Comparison of ENCODE assay signal across 14 mouse cellular contexts in the genomic region with DNA sequence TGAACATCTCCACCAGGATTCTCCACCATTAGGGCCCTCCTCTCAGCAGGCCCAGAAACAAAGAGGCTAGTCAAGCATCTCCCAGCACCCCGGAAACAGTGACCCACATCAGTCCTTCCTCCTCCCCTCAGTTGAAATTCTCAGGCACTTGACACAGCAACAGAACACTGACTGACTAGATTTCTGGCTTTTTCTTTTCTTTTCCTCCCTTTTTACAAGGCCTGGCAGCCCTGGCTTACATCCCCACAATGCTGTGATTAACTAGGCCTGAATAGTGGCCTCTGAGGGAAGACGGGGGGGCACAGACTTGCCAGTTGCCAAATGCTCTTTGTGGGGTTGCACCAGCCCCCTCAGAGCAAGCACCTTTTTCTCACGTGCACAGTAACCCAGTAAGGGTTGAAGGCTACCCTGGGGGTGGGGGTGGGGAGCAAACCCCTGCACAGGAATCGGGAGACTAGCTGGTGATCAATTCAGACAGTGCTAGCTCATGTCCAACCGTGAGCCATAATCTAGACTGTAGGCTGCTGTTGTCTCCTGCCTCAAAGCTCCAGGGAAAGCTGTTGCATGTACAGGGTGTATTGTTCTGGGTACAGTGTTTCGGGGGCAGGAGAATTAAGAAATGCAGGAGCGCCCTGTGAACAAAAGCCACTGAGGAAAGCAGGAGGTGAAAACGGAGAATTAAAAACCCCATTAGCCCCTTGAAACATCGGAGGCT. TPM values are rescaled to one million over a fixed set of nuclear protein-coding genes. Genes with fewer than 3 reads are reported as not detected.
DNase-seq lines count a peak whose midpoint lies in the region; ATAC-seq and TF ChIP-seq lines count a peak whose summit lies in the region.
"Had no signal": no experiment of that assay in that cellular context is flagged by ENCODE, and none has a peak within 500 bp of the region (broad histone marks: within the 10 kb centered on the region; RNA-seq: fewer than 3 reads in every experiment).

No protein-coding gene starts in this region.

- no peaks in the 10 kb centered on the region for H3K9me3 ChIP-seq in forebrain, embryonic 14.5 days (replicated peaks; ENCODE audit: control insufficient read depth, low read length)
- H3K9me3 ChIP-seq in neural tube, embryonic 13.5 days = no peaks in the 10 kb centered on the region
- H3K9me3 ChIP-seq in heart, embryonic 12.5 days (replicated peaks) = no peaks in the 10 kb centered on the region
- H3K9me3 ChIP-seq: heart, embryonic 15.5 days had no signal

- ATAC-seq in forebrain, embryonic 14.5 days = peak; percentile 57; the same call in 1 of the 2 replicates
- peak; percentile 63; the same call in 1 of the 2 replicates for ATAC-seq in neural tube, embryonic 13.5 days (ENCODE audit: low read depth)
- ATAC-seq in heart, embryonic 12.5 days (ENCODE audit: insufficient number of reproducible peaks, low FRiP score) = no peak

- peak overlapping the region; percentile 83 for H3K27ac ChIP-seq in layer of hippocampus, adult 2 months
- H3K27ac ChIP-seq in forebrain, embryonic 14.5 days (ENCODE audit: low read depth, low read length) = peak overlapping the region; percentile 73
- H3K27ac ChIP-seq in neural tube, embryonic 13.5 days (replicated peaks) = peak overlapping the region; percentile 72
- H3K27ac ChIP-seq in heart, embryonic 12.5 days (ENCODE audit: poor library complexity, severe bottlenecking) = no peak overlapping the region
- H3K27ac ChIP-seq: heart, embryonic 15.5 days; macrophage; stomach, postnatal 0 days had no signal

- H3K4me3 ChIP-seq in layer of hippocampus, adult 2 months = no peak overlapping the region
- H3K4me3 ChIP-seq in forebrain, embryonic 14.5 days (ENCODE audit: low read depth, low read length) = no peak overlapping the region
- H3K4me3 ChIP-seq in neural tube, embryonic 13.5 days = no peak overlapping the region
- no peak overlapping the region for H3K4me3 ChIP-seq in heart, embryonic 12.5 days
- H3K4me3 ChIP-seq: erythroblast, embryonic 14.5 days; heart, embryonic 15.5 days had no signal

- WGBS in forebrain, embryonic 14.5 days = 8% methylated on average over 9 of the region's 9 CpGs
- 40% methylated on average over 9 of the region's 9 CpGs for WGBS in neural tube, embryonic 13.5 days
- 72% methylated on average over 9 of the region's 9 CpGs for WGBS in heart, embryonic 12.5 days

- no peaks in the 10 kb centered on the region for H3K36me3 ChIP-seq in forebrain, embryonic 14.5 days (ENCODE audit: control insufficient read depth, insufficient read depth, low read length)
- no peaks in the 10 kb centered on the region for H3K36me3 ChIP-seq in neural tube, embryonic 13.5 days
- H3K36me3 ChIP-seq in heart, embryonic 12.5 days = no peaks in the 10 kb centered on the region
- H3K36me3 ChIP-seq: heart, embryonic 15.5 days had no signal

- H3K4me2 ChIP-seq in forebrain, embryonic 14.5 days (ENCODE audit: low read length) = peak overlapping the region; percentile 1; the same call in 1 of the 2 replicates
- H3K4me2 ChIP-seq in neural tube, embryonic 13.5 days = no peak overlapping the region
- H3K4me2 ChIP-seq in heart, embryonic 12.5 days = no peak overlapping the region
- H3K4me2 ChIP-seq: heart, embryonic 15.5 days had no signal

- TF ChIP-seq CTCF in layer of hippocampus, adult 2 months (conservative IDR thresholded peaks at IDR 0.05) = no peak

- DNase-seq in layer of hippocampus, adult 2 months (ENCODE audit: low spot score in 2 of 2) = peak; percentile 10 to 11
- no peak for DNase-seq in layer of hippocampus, adult 9-10 months (ENCODE audit: low spot score)
- DNase-seq in forebrain, embryonic 14.5 days (ENCODE audit: low spot score) = peak; percentile 54
- peak; percentile 16 to 34 for DNase-seq in layer of hippocampus, postnatal 10 days (ENCODE audit: low spot score in 2 of 2)
- DNase-seq in heart, adult 9 months (ENCODE audit: low spot score in 2 of 2) = no peak
- no peak for DNase-seq in thymus, postnatal 14 days
- DNase-seq: cerebellum, postnatal 14 days; kidney, postnatal 10 days had no signal

- peak overlapping the region; percentile 22; the same call in 1 of the 2 replicates for H3K9ac ChIP-seq in forebrain, embryonic 14.5 days (ENCODE audit: low read length)
- H3K9ac ChIP-seq in neural tube, embryonic 13.5 days = no peak overlapping the region
- no peak overlapping the region for H3K9ac ChIP-seq in heart, embryonic 12.5 days
- H3K9ac ChIP-seq: heart, embryonic 15.5 days had no signal

- 0 out of 2 replicates have a peak, but pooled peaks cover 3% of the 10 kb centered on the region for H3K4me1 ChIP-seq in forebrain, embryonic 14.5 days (ENCODE audit: control insufficient read depth, insufficient read depth, low read length)
- peaks cover 7% of the 10 kb centered on the region for H3K4me1 ChIP-seq in neural tube, embryonic 13.5 days (replicated peaks)
- peaks cover 39% of the 10 kb centered on the region for H3K4me1 ChIP-seq in heart, embryonic 12.5 days (replicated peaks)

- no peaks in the 10 kb centered on the region for H3K27me3 ChIP-seq in forebrain, embryonic 14.5 days (replicated peaks; ENCODE audit: control insufficient read depth, insufficient read depth, low read length)
- H3K27me3 ChIP-seq in neural tube, embryonic 13.5 days = no peaks in the 10 kb centered on the region
- no peaks in the 10 kb centered on the region for H3K27me3 ChIP-seq in heart, embryonic 12.5 days (replicated peaks)
- H3K27me3 ChIP-seq: heart, embryonic 15.5 days had no signal

RNA-seq across cellular contexts. Expression of gene Mettl16, which starts 19.1 kb away (rescaled TPM):
- 10 to 100 TPM; 31.2 to 31.3 TPM for total RNA-seq in layer of hippocampus, adult 2 months (2021)
- polyA plus RNA-seq in forebrain, embryonic 14.5 days (2014; fragmentation: Nextera tagmentation; extraction: Ambion mirVana) = 32.1 and 38.8 TPM in 2 replicates
- total RNA-seq in layer of hippocampus, postnatal 10 days (2021) = 10 to 100 TPM; 22.5 to 24.3 TPM
- 40.2 and 49.8 TPM in 2 replicates for polyA plus RNA-seq in neural tube, embryonic 13.5 days (2015; fragmentation: Nextera tagmentation; extraction: Ambion mirVana)
- 34.6 and 37.0 TPM in 2 replicates for polyA plus RNA-seq in heart, embryonic 12.5 days (2016; fragmentation: Nextera tagmentation; extraction: Ambion mirVana)

RNA-seq across cellular contexts. Expression of gene Pafah1b1, which starts 27.0 kb away (rescaled TPM):
- 100 to 1,000 TPM; 360 to 384 TPM for total RNA-seq in layer of hippocampus, adult 2 months (2021)
- 88.2 and 104 TPM in 2 replicates for polyA plus RNA-seq in forebrain, embryonic 14.5 days (2014; fragmentation: Nextera tagmentation; extraction: Ambion mirVana)
- 100 to 1,000 TPM; 370 to 417 TPM for total RNA-seq in layer of hippocampus, postnatal 10 days (2021)
- polyA plus RNA-seq in neural tube, embryonic 13.5 days (2015; fragmentation: Nextera tagmentation; extraction: Ambion mirVana) = 60.9 and 74.4 TPM in 2 replicates
- 57.7 and 63.4 TPM in 2 replicates for polyA plus RNA-seq in heart, embryonic 12.5 days (2016; fragmentation: Nextera tagmentation; extraction: Ambion mirVana)

Comparison
In these comparisons a context has a peak if more than half of its experiments do, and no peak if none do; other contexts are left out.
1. DNase-seq: peak in layer of hippocampus, adult 2 months (2 of 2), forebrain, embryonic 14.5 days (single experiment) and layer of hippocampus, postnatal 10 days (2 of 2); none in layer of hippocampus, adult 9-10 months (single experiment), heart, adult 9 months (0 of 2) and thymus, postnatal 14 days (single experiment).